Mouse (Mus musculus): ENCODE measurements around the gene Nptx2. TPM values are rescaled to one million over a fixed set of nuclear protein-coding genes. Genes with fewer than 3 reads are reported as not detected.

Gene Nptx2
- not detected for total RNA-seq (2021)
- long read RNA-seq, experiment 1, result 0 reads
- long read RNA-seq, experiment 2, result 0 reads

DNA sequence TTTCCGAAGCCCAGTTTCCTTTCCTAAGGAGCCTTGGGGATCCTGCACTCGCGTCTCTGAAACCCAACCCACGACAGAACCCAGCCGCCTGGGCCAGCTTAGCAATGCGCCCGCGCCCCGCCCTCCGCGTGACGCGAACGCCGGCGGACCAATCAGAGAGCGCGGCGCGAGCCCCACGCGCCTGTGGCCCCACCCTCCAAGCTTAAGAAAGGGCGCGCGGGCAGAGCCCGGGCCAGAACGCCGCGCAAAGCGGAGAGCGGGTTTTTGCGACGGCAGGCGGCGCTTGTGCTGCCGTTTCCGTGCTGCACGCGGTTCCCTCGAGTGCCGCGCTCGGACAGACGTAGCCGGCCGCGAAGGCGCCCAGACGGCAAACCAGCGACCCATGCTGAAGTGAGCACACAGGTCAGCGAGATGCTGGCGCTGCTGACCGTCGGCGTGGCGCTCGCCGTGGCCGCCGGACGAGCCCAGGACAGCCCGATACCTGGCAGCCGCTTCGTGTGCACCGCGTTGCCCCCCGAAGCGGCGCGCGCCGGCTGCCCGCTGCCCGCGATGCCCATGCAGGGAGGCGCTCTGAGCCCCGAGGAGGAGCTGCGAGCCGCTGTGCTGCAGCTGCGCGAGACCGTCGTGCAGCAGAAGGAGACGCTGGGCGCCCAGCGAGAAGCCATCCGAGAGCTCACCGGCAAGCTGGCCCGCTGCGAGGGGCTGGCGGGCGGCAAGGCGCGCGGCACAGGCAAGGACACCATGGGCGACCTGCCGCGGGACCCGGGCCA is at the start of gene Nptx2:
Gene Nptx2, plus strand, starts transcription at position 250 of the 770 bp plus-strand sequence.
- Histone ChIP-seq H3K27ac (no peak within 1 kb of the TSS), H3K4me3 (peak within 1 kb of the TSS; percentile 60)
- DNase-seq, result peak; percentile 80
- peak; percentile 21; the same call in 1 of the 2 replicates for TF ChIP-seq CTCF (IDR thresholded peaks at IDR 0.05)
- intact Hi-C loops (cut with DNase I), result no loop called here

DNA sequence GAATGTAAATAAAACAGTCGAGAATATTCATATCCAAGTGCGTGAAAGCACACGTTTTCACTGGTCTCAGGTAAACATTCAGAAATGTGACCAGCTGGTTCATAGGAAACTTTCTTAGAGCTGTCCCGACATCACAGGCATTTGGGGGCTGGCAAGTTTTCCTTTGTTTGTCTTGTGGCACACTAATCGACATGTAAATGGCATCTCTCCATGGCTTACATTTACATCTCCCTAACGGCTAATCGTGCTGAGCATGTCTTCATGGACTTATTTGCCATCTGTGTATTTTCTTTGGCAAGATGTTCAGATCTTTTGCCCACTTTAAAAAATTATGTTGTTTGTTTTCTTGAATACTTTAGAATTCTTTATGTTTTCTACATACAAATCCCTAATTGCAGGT is 49.2 kb upstream of the Nptx2 start:
- H3K4me3 ChIP-seq, result no peak overlapping the region
- no peak overlapping the region for H3K27ac ChIP-seq
- intact Hi-C loops (cut with DNase I), result no loop called here
- DNase-seq, result no peak
- TF ChIP-seq CTCF (IDR thresholded peaks at IDR 0.05), result no peak

DNA sequence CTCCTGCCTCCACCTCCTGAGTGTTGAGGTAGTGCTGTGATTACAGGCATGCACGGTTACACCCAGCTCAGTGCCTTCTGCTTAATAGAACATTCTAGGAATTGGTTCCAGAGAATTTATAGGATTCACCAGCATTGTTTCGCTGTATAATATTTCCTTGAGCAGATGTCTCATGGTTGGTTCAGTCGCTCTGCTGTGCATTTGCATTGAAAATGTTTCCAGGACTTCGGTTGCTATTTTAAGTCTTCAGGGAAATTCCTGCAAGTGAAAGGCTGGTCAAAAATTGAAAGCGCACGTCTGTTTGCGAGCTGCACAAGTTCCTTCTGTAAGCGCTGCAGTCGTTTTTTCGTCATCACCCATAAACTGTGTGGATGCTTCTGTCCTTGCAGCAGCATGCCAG is 41.5 kb upstream of the Nptx2 start:
- intact Hi-C loops (cut with DNase I), result no loop called here
- no peak overlapping the region for H3K4me3 ChIP-seq
- no peak for TF ChIP-seq CTCF (IDR thresholded peaks at IDR 0.05)
- no peak for DNase-seq
- H3K27ac ChIP-seq, result no peak overlapping the region

DNA sequence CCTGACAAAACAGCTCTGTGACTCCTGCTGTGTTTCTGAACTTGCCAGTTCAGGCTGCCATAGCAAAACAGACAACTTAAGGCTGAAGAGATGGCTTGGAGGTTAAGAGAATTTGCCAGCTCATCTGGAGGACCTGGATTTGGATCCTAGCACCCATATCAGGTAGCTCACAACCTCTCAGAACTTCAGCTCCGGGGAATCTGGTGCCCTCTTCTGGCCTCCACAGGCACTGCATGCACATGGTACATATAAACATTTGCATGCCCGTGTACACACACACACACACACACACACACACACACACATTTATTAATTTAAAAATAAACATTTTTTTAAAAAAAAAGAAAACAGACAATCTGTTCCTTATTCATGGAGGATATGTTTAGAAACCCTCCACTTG is 40.0 kb upstream of the Nptx2 start:
- TF ChIP-seq CTCF (IDR thresholded peaks at IDR 0.05), result no peak
- Histone ChIP-seq H3K4me3 (no peak overlapping the region), H3K27ac (no peak overlapping the region)
- no peak for DNase-seq
- intact Hi-C loops (cut with DNase I), result no loop called here

DNA sequence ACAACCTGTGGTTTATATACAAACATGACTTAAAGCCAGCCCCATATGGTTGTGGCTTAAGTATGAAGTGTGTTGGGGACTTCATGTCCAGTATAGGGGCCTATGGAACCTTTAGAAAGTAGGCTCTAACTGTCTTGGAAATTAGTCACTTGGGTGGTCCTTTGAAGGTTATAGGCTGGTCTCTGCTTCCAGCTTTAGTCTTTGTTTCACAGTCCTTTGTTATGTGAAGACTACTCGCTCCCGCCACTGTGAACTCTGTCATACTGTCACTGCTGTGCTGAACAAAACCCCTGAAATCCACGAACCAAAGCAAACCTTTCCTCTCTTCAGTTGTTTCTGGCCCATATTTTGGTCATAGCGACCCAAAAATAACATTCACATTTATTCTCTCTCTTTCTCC is 39.5 kb upstream of the Nptx2 start:
- DNase-seq, result no peak
- no peak for TF ChIP-seq CTCF (IDR thresholded peaks at IDR 0.05)
- Histone ChIP-seq H3K27ac (no peak overlapping the region), H3K4me3 (no peak overlapping the region)
- intact Hi-C loops (cut with DNase I), result no loop called here

DNA sequence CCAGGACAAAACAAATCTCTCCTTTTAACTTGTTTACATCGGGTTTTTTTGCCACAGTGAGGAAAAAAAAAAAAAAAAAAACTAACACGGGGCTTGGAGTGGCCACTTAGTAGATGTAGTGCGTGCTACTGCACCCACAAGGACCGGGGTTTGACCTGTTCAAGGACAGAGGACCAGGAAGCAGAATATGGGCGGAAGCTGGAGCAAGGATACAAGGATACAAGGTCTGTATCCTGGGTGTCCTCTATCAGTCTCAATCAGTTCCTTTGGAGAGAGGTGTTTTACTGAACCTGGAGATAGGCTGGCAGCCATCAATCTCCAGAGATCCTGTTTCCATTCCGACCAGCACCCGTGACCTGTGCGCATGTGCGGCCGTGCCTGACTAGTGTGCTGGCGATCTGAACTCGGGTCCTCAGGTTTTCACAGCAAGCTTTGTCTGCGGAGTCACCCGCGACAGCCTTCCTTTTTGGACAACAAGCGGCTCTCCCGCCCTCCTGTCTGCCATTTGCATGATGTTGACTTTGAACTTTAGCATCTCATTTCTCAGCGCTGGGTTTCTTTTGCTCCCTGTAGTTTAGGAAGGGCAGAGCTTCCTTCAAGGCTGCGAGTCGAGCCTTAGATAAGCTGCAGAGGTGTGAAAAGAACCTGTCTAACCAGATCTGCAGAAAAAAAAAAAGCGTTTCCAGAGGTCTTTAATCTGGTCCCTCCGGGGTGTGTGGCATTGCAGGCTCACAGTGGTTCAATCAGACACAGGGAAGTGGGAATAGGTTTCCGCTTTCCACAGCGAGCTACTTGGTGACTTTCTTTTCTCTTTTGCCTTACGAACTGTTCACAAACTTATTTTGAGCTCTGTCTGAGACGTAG is 38.8 kb upstream of the Nptx2 start:
- no peak for DNase-seq
- TF ChIP-seq CTCF (IDR thresholded peaks at IDR 0.05), result no peak
- H3K27ac ChIP-seq, result no peak overlapping the region
- intact Hi-C loops (cut with DNase I), result no loop called here
- H3K4me3 ChIP-seq, result no peak overlapping the region

DNA sequence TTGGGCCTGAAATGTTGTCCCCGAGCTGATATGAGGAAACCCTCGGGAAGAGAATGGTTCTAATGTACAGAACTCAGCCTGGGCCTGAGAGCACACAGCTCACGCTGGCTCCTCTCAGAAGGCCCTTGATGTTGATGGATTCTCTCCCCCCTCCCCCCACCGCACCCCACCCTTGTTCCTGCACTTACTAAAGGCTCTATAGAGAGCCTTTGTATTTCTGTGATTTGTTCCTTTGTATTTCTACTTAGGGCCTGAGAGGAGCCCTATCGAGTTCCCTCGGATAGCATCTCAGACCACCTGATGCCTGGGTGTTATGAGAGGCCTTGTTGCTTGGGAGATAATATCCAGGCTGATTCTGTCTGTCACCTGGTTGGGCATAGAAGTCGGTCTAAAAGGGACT is 36.3 kb upstream of the Nptx2 start:
- intact Hi-C loops (cut with DNase I), result no loop called here
- no peak overlapping the region for H3K27ac ChIP-seq
- no peak for TF ChIP-seq CTCF (IDR thresholded peaks at IDR 0.05)
- no peak for DNase-seq
- no peak overlapping the region for H3K4me3 ChIP-seq

DNA sequence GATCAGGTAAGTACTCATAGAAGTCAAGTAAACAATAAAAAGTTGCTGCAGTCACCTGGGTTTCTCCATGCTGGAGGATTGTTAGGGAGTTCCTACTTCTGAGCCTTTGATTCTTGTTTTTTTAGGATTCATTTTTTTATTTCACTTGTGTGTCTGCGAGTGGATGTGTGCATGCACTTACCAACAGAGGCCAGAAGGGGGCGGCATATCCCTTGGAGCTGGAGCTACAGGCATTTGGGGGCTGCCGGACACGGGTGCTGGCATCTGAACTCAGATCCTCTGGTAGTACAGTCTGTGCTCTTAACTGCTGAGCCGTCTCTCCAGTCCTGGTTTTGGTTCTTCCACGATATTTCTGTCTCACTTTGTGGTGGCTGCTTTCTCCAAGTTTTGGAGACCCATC is 31.0 kb upstream of the Nptx2 start:
- no peak overlapping the region for H3K4me3 ChIP-seq
- no peak overlapping the region for H3K27ac ChIP-seq
- intact Hi-C loops (cut with DNase I), result no loop called here
- peak; percentile 17; the same call in 1 of the 2 replicates for TF ChIP-seq CTCF (IDR thresholded peaks at IDR 0.05)
- DNase-seq, result no peak

DNA sequence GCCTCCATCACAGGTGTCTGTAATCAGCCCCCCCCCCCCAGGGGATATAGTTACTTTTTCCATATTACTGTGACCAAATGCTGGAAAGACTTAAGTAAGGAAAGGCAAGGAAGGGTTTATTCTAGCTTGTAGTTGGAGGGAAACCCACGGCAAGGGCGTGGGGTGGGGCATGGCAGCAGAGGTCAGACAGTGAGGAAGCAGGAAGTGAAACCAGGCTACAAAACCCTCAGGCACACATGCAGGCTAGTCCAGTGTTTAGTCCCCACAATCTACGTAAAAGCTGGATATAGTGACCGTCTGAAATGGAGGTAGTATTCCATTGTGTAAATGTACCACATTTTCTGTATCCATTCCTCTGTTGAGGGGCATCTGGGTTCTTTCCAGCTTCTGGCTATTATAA is 30.5 kb upstream of the Nptx2 start:
- no peak for TF ChIP-seq CTCF (IDR thresholded peaks at IDR 0.05)
- no peak for DNase-seq
- Histone ChIP-seq H3K27ac (no peak overlapping the region), H3K4me3 (no peak overlapping the region)
- intact Hi-C loops (cut with DNase I), result no loop called here

DNA sequence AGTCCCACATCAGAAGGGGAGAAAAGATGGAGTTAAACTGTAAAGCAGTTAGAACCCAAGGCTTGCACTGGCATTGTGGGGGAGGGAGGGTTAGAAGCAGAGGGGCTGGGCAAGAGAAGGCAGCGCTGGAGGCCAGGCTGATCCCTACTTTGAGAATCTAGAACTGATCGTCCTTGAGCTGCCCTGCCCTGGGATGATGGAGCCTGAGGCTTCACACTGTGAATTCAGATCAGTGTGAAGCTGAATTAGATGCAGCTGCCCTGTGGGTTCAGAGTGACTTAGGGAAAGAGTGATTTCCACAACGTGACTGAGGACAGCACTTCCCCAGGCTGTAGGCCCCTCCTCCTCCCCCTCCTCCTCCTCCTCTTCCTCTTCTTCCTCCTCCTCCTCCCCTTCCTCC is 25.6 kb upstream of the Nptx2 start:
- no peak for TF ChIP-seq CTCF (IDR thresholded peaks at IDR 0.05)
- DNase-seq, result no peak
- intact Hi-C loops (cut with DNase I), result no loop called here
- Histone ChIP-seq H3K27ac (no peak overlapping the region), H3K4me3 (no peak overlapping the region)

DNA sequence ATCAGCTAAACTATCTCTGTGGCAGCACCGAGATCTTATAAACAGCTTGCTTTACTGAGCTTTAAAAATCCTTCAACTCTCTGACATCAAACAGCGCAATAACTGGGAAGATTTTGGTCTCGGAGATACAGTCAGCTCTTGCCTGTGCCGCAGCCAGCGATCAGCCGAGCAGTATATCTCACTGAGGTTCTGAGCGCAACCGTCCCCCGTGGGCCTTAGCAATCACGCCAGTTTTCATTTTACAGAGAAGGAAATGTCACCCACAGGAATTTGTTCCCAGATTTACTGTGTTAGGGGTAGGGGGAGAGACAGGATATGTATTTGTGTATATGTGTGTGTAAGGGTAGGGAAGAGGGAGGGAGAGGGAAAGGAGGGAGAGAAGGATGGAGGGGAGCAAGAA is 20.9 kb upstream of the Nptx2 start:
- no peak for TF ChIP-seq CTCF (IDR thresholded peaks at IDR 0.05)
- intact Hi-C loops (cut with DNase I), result no loop called here
- no peak overlapping the region for H3K4me3 ChIP-seq
- DNase-seq, result no peak
- H3K27ac ChIP-seq, result no peak overlapping the region

DNA sequence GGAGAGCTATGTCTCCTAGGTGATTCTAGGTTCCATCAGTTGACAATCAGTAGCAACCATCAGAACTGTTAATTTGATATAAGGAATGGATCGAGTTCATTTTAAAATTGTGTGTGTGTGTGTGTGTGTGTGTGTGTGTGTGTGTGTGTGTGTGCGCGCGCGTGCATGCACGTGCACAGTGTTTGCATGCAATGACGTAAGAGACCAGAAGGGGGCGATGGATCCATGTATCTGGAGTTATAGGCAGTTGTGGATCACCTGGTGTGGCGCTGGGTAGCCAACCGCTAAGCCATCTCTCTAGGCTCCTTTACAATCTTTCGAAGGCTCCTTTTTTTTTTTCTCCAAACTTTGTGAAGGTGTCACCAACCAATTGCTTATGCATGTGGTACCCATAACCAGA is 16.6 kb upstream of the Nptx2 start:
- Histone ChIP-seq H3K27ac (no peak overlapping the region), H3K4me3 (no peak overlapping the region)
- TF ChIP-seq CTCF (IDR thresholded peaks at IDR 0.05), result no peak
- intact Hi-C loops (cut with DNase I), result no loop called here
- DNase-seq, result no peak

DNA sequence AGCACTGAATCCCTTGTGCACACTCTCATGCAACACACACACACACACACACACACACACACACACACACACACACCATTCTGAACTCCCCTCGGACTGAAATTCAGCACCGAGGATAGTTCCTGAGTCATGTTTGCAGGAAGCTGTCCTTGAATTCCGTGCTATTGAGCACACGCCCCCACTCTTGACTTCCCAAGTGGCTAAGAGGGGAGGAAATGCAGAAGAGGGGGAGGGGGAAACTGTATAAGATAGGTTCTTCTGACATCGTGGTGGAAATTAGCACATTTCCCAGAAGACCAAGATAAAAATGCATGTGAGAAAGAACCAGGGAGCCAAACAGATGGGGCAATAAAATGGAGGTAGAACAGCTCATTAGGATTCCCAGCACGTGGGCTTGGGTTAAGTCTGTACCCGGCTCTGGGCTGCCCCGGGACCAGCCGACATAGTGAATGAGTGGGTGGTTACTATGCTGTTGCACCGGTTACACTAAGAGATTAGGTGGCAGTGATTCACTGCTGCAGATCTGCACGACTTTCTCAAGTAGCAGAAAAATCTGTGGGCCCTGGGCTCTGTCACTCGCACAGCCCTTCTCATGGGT is 2.9 kb upstream of the Nptx2 start:
- Histone ChIP-seq H3K4me3 (no peak overlapping the region), H3K27ac (no peak overlapping the region)
- intact Hi-C loops (cut with DNase I), result no loop called here
- TF ChIP-seq CTCF (IDR thresholded peaks at IDR 0.05), result no peak
- DNase-seq, result no peak

Data from gastrocnemius, adult 2 months (tissue).